Mouse (Mus musculus) bone marrow, adult 2 months (tissue): Measurements from ENCODE around the gene Gsg1.

ENCODE experiments used
- CTCF ChIP-seq: fragments of 200-500 bp; IDR thresholded peaks from 2 replicates; pipeline ENCODE4 v1.5.1; 2011; ENCODE audit warnings: low read length, control low read depth; ENCODE audit not compliant: control insufficient read depth, insufficient read depth
- POLR2A ChIP-seq: fragments of 200-500 bp; IDR thresholded peaks from 2 replicates; pipeline ENCODE4 v1.6.1; 2011; ENCODE audit warnings: low read depth, mild to moderate bottlenecking, control low read depth, low read length, borderline replicate concordance; ENCODE audit not compliant: control insufficient read depth

DNA sequence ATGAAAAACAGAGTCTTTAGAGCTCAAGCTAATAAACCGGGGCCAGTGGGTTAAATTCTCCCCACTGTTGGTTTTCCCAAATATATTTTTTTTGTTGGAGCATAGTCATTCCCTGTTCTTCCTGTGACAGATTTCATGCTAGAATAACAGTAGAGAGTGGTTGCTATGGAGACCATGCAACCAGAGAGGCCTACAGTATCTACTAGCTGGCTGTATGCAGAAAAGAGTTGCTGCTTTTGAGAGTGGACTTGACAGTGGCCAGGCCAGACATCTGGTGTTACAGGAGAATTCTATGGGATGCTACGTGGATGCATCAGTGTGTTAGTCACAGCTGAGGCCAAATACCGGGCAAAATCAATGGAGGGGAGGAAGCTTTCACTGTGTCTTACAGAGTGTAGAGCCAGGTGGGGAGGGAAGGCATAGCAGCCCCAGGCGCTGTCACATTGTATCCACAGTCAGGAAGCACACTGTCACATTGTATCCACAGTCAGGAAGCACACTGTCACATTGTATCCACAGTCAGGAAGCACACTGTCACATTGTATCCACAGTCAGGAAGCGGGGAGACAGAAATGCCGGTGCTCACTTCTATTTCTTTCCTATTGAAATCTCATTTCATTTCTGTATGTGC, 30.2 kb downstream of the Gsg1 start:
- TF ChIP-seq CTCF (no peak), POLR2A (no peak)
